Mouse (Mus musculus) right cerebral cortex, postnatal 10 days (tissue): ENCODE data around the gene Gm11011.
"Not testable (repeated sequence)": the region's sequence is repeated elsewhere in the genome, so short reads cannot be mapped to it uniquely, and the experiment has no call there.

Source experiments
- DNase-seq, 2 experiments: peaks; one replicate each; pipeline ENCODE4 v3.0.0; 2021; ENCODE audit warnings: low spot score in 2 of 2

Gm11011 gene

GRCm38 (mm10) chr2:169587645-169588044, at the start of gene Gm11011:
Gene Gm11011, minus strand, starts transcription at chr2:169587745.
- DNase-seq = not testable (repeated sequence)

GRCm38 (mm10) chr2:169636414-169636813, 48.9 kb upstream of the Gm11011 start:
- no peak for DNase-seq

- DNase-seq = no peak
Observed at GRCm38 (mm10) chr2:169635428-169635827, 47.9 kb upstream of the Gm11011 start.

- no peak for DNase-seq
Observed at GRCm38 (mm10) chr2:169634619-169635382, 47.3 kb upstream of the Gm11011 start.

GRCm38 (mm10) chr2:169633491-169634289, 46.1 kb upstream of the Gm11011 start:
- DNase-seq = peak; percentile 34 to 35

- peak; percentile 44 to 53 for DNase-seq
Observed at GRCm38 (mm10) chr2:169632338-169633151, 45.0 kb upstream of the Gm11011 start, which contains the start of gene Tshz2. Gene Tshz2, plus strand, starts transcription at chr2:169633013.

GRCm38 (mm10) chr2:169630070-169630469, 42.5 kb upstream of the Gm11011 start:
- DNase-seq = no peak

GRCm38 (mm10) chr2:169621201-169621710, 33.7 kb upstream of the Gm11011 start:
- DNase-seq = peak in 1 of 2 experiments; percentile 43

- DNase-seq = no peak
Observed at GRCm38 (mm10) chr2:169615998-169616397, 28.5 kb upstream of the Gm11011 start.

- no peak for DNase-seq
Observed at GRCm38 (mm10) chr2:169614683-169615082, 27.1 kb upstream of the Gm11011 start.

- no peak for DNase-seq
Observed at GRCm38 (mm10) chr2:169611557-169611956, 24.0 kb upstream of the Gm11011 start.

- no peak for DNase-seq
Observed at GRCm38 (mm10) chr2:169610882-169611281, 23.3 kb upstream of the Gm11011 start.

- no peak for DNase-seq
Observed at GRCm38 (mm10) chr2:169609956-169610355, 22.4 kb upstream of the Gm11011 start.

GRCm38 (mm10) chr2:169607787-169608186, 20.2 kb upstream of the Gm11011 start:
- DNase-seq = no peak

GRCm38 (mm10) chr2:169606901-169607678, 19.5 kb upstream of the Gm11011 start:
- peak in 1 of 2 experiments; percentile 57 for DNase-seq

- DNase-seq = peak; percentile 68 to 84
Observed at GRCm38 (mm10) chr2:169600163-169600562, 12.6 kb upstream of the Gm11011 start.

GRCm38 (mm10) chr2:169599591-169599990, 12.0 kb upstream of the Gm11011 start:
- DNase-seq = peak in 1 of 2 experiments; percentile 38

GRCm38 (mm10) chr2:169597971-169598370, 10.4 kb upstream of the Gm11011 start:
- DNase-seq = no peak

- DNase-seq = no peak
Observed at GRCm38 (mm10) chr2:169597357-169597756, 9.8 kb upstream of the Gm11011 start.

- DNase-seq = no peak
Observed at GRCm38 (mm10) chr2:169593742-169594141, 6.2 kb upstream of the Gm11011 start.

- DNase-seq = no peak
Observed at GRCm38 (mm10) chr2:169590412-169590811, 2.9 kb upstream of the Gm11011 start.
